ENCODE assay signal across 7 mouse cellular contexts in the genomic region with DNA sequence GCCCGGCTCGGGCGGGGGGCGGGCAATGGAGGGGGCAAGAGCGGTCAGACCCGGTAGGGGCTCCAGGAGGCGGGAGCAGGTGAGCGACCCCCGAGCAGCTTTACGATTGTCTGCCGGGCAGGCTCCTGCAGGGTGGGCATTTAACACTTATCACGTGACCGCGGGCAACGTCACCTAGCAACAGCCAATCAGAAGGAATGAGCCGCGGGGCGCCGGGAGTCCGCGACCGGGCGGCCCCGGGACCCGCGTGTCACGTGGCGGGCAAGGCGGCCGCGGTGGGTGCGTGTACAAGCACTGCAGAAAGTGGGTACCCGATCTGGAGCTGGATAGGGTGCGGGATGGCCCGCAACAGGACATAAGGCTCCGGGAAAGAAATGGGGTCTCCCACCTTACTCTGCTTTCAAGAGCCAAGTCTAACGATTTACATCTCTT. TPM values are rescaled to one million over a fixed set of nuclear protein-coding genes. Genes with fewer than 3 reads are reported as not detected.
DNase-seq lines count a peak whose midpoint lies in the region; ATAC-seq and TF ChIP-seq lines count a peak whose summit lies in the region.

A gene (minus strand): TSS at position 115 of the 432 bp plus-strand sequence.

- no peaks in the 10 kb centered on the region for H3K9me3 ChIP-seq in lung, embryonic 15.5 days
- no peaks in the 10 kb centered on the region for H3K9me3 ChIP-seq in hindbrain, embryonic 12.5 days (replicated peaks)
- no peaks in the 10 kb centered on the region for H3K9me3 ChIP-seq in midbrain, embryonic 10.5 days (replicated peaks)

- no peak within 1 kb of the TSS for H3K27ac ChIP-seq in lung, embryonic 15.5 days
- H3K27ac ChIP-seq in hindbrain, embryonic 12.5 days, result 0 out of 2 replicates have a peak within 1 kb of the TSS, but pooled peaks have one; percentile 9
- H3K27ac ChIP-seq in midbrain, embryonic 10.5 days (replicated peaks), result peak within 1 kb of the TSS; percentile 52
- H3K27ac ChIP-seq in thymus, adult 2 months (ENCODE audit: control insufficient read depth, insufficient read depth, low read length), result no peak within 1 kb of the TSS

- no peak for TF ChIP-seq POLR2A in thymus, adult 2 months (IDR thresholded peaks at IDR 0.05; ENCODE audit: control insufficient read depth, extremely low read depth, insufficient read depth, low read length, poor library complexity)

- 0 out of 2 replicates have a peak, but pooled peaks have one; percentile 19 for ATAC-seq in lung, embryonic 15.5 days (ENCODE audit: borderline replicate concordance, extremely low read depth, low FRiP score, low TSS enrichment)
- peak; percentile 77 for ATAC-seq in hindbrain, embryonic 12.5 days (ENCODE audit: low FRiP score)

- H3K4me2 ChIP-seq in lung, embryonic 15.5 days, result peak within 1 kb of the TSS; percentile 92
- peak within 1 kb of the TSS; percentile 98 for H3K4me2 ChIP-seq in hindbrain, embryonic 12.5 days (replicated peaks)

- no peak for DNase-seq in lung, postnatal 14 days
- DNase-seq in embryo, embryonic 11 days, result peak; percentile 92
- DNase-seq in midbrain, embryonic 10.5 days (ENCODE audit: low spot score), result peak; percentile 90
- DNase-seq in thymus, adult 2 months, result peak; percentile 53
- no peak for DNase-seq in cerebellum, adult 11-12 months

- peak within 1 kb of the TSS; percentile 42 for H3K4me3 ChIP-seq in lung, embryonic 15.5 days
- peak within 1 kb of the TSS; percentile 51 for H3K4me3 ChIP-seq in hindbrain, embryonic 12.5 days
- H3K4me3 ChIP-seq in midbrain, embryonic 10.5 days, result peak within 1 kb of the TSS; percentile 72
- peak within 1 kb of the TSS; percentile 26 for H3K4me3 ChIP-seq in thymus, adult 2 months (ENCODE audit: control insufficient read depth, insufficient read depth, low read length)

- H3K36me3 ChIP-seq in lung, embryonic 15.5 days, result no peaks in the 10 kb centered on the region
- no peaks in the 10 kb centered on the region for H3K36me3 ChIP-seq in hindbrain, embryonic 12.5 days
- no peaks in the 10 kb centered on the region for H3K36me3 ChIP-seq in midbrain, embryonic 10.5 days
- no peaks in the 10 kb centered on the region for H3K36me3 ChIP-seq in thymus, adult 2 months (ENCODE audit: control insufficient read depth, insufficient read depth, low read length)

- peaks cover 37% of the 10 kb centered on the region for H3K4me1 ChIP-seq in lung, embryonic 15.5 days
- H3K4me1 ChIP-seq in hindbrain, embryonic 12.5 days, result peaks cover 19% of the 10 kb centered on the region
- peaks cover 48% of the 10 kb centered on the region for H3K4me1 ChIP-seq in midbrain, embryonic 10.5 days
- H3K4me1 ChIP-seq in thymus, adult 2 months (replicated peaks; ENCODE audit: control insufficient read depth, insufficient read depth, low read length), result peaks cover 18% of the 10 kb centered on the region

- no peak for TF ChIP-seq CTCF in thymus, adult 2 months (IDR thresholded peaks at IDR 0.05; ENCODE audit: borderline replicate concordance, control insufficient read depth, extremely low read depth, insufficient read depth, low read length, poor library complexity)

- WGBS in lung, embryonic 15.5 days, result under 1% methylated on average over 37 of the region's 37 CpGs
- WGBS in hindbrain, embryonic 12.5 days, result under 1% methylated on average over 37 of the region's 37 CpGs
- WGBS in midbrain, embryonic 10.5 days, result under 1% methylated on average over 37 of the region's 37 CpGs
- WGBS in thymus, adult 2 months, result 2% methylated on average over 37 of the region's 37 CpGs

- no peak within 1 kb of the TSS for H3K9ac ChIP-seq in lung, embryonic 15.5 days
- H3K9ac ChIP-seq in hindbrain, embryonic 12.5 days, result peak within 1 kb of the TSS; percentile 54

- H3K27me3 ChIP-seq in lung, embryonic 15.5 days, result peaks cover 95% of the 10 kb centered on the region
- peaks cover 90% of the 10 kb centered on the region for H3K27me3 ChIP-seq in hindbrain, embryonic 12.5 days
- H3K27me3 ChIP-seq in midbrain, embryonic 10.5 days (ENCODE audit: low read depth, poor library complexity, severe bottlenecking), result peaks cover 100% of the 10 kb centered on the region
- peaks cover 55% of the 10 kb centered on the region for H3K27me3 ChIP-seq in thymus, adult 2 months (ENCODE audit: control insufficient read depth, insufficient read depth, low read length)

RNA-seq across cellular contexts. Expression of the gene that starts here (rescaled TPM):
- 0.15 and 0.16 TPM in 2 replicates for polyA plus RNA-seq in lung, embryonic 15.5 days (2015; fragmentation: Nextera tagmentation; extraction: Ambion mirVana)
- 4.7 and 5.3 TPM in 2 replicates for polyA plus RNA-seq in hindbrain, embryonic 12.5 days (2016; fragmentation: Nextera tagmentation; extraction: Ambion mirVana)
- polyA plus RNA-seq in midbrain, embryonic 10.5 days (2016; fragmentation: Nextera tagmentation; extraction: Ambion mirVana), result 6.2 and 9.2 TPM in 2 replicates
- 0.12 and 0.17 TPM in 2 replicates for polyA plus RNA-seq in thymus, adult 2 months (2012; rRNA removed)

Comparison
In these comparisons a context has a peak if more than half of its experiments do, and no peak if none do; other contexts are left out.
1. Peak in ATAC-seq, H3K4me3 ChIP-seq and H3K4me2 ChIP-seq in lung, embryonic 15.5 days; RNA of the gene not detected or under 1 TPM.
2. Peak in DNase-seq and H3K4me3 ChIP-seq in thymus, adult 2 months; RNA of the gene not detected or under 1 TPM.
3. H3K27ac ChIP-seq: peak in hindbrain, embryonic 12.5 days (single experiment) and midbrain, embryonic 10.5 days (single experiment); none in lung, embryonic 15.5 days (single experiment) and thymus, adult 2 months (single experiment).
4. DNase-seq: peak in embryo, embryonic 11 days (single experiment) and midbrain, embryonic 10.5 days (single experiment); none in lung, postnatal 14 days (single experiment) and cerebellum, adult 11-12 months (single experiment).
5. Peak in every context shown above with its lines, with median percentiles within 50 percentile points of each other: H3K4me3 ChIP-seq.